Mouse (Mus musculus) cerebellum, postnatal 36 days (tissue): ENCODE results near the gene Sgsh.
A peak's percentile ranks its signal among the peaks of the same experiment; 100 is the strongest.

Experiments used
- DNase-seq, 2 experiments: peaks; one replicate each; pipeline ENCODE4 v3.0.0; 2021 to 2022; ENCODE audit warnings: mixed read lengths in 2 of 2

Sgsh gene

DNA sequence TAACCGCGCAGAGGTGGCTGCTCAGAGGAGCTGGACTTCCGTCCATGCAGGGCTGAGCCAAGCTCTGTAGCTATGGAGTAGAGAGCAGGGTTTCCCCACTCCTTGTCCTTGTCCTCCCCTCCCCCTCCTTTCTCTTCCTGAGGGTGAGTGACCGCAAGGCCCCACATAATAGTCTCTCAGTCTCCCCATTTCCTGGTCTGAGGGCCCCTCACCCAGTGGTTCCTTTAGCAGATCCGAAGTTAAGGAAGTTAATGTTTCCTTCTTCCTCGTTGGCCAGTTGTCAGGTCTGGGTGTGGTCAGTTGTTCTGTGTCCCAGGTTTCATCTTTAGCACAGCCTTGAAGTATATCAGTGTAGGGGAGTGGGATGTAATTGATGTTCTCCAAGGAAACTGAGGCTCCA is 20.1 kb upstream of the Sgsh start:
- no peak for DNase-seq

- DNase-seq = peak; percentile 76 to 77
Measured at GRCm38 (mm10) chr11:119363534-119364145, 8.3 kb upstream of the Sgsh start.

GRCm38 (mm10) chr11:119362769-119363533 is 7.6 kb upstream of the Sgsh start:
- DNase-seq = no peak

DNA sequence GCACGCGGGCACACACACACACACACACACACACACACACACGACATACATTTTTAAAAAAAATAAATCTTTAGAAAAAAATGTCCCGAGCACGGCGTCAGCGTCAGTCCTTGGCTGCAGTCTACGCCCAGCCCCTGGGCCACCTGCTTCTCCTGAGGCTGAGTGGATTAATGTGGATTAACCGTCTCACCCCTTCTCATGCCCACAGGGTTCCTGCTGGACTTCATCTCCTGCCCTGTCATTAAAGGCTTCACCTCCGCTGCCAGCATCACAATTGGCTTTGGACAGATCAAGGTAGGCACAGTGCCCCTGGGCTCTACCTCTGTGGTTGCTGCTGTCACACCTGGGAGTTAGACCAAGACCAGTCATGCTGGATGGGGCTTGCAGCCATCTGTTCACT is 3.8 kb upstream of the Sgsh start:
- DNase-seq = no peak

DNA sequence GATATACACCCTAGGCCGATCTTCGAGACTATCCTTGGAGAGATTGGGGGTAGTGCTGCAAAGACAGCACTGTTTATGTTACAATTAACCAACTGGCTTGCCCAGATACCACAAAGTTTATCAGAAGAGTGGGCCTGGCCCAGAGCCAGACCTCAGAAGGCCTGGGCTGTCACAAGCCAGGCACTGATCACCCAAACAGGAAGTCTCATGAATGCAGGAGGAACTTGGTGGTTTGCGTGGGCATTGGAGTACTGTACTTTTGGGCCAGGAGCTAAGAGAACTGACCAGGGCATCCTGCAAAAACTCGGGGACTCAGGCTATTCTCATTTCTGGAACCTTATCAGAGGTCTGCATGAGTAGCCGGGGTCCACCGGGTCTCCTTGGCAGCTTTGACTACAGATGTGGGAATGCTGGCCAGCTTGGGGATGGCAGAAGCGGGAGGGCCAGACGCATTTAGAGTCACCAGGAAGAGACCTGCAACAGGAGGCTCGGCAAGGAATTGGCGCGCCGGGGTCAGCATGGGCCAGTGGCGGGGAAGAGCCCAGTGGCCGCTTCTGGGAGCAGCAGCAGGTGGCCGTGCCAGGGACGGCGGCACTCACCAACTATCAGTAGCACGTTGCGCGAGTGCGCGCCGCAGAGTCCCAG is 416 bp downstream of the Sgsh start:
- DNase-seq = peak; percentile 22 to 29

DNA sequence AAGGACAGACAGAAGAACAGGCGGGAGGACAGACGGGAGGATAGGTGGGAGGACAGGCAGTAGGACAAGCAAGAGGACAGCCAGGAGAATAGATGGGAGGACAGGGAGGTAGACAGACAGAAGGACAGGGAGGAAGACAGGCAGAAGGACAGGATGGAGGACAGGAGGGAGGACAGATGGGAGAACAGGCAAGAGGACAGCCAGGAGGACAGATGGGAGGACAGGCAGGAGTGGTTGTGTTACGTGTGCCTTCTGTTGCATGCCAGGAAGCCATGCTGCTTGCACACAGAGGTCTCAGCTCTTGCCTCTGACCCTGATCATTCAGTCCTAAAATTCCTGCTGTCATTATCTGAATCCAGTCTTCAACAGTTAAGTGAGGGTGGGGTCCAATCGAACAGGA is 1.4 kb downstream of the Sgsh start:
- peak; percentile 19 to 23 for DNase-seq

- no peak for DNase-seq
Measured at GRCm38 (mm10) chr11:119352113-119352512, 3.2 kb downstream of the Sgsh start.

GRCm38 (mm10) chr11:119347125-119347524 is 8.2 kb downstream of the Sgsh start:
- DNase-seq = no peak

DNA sequence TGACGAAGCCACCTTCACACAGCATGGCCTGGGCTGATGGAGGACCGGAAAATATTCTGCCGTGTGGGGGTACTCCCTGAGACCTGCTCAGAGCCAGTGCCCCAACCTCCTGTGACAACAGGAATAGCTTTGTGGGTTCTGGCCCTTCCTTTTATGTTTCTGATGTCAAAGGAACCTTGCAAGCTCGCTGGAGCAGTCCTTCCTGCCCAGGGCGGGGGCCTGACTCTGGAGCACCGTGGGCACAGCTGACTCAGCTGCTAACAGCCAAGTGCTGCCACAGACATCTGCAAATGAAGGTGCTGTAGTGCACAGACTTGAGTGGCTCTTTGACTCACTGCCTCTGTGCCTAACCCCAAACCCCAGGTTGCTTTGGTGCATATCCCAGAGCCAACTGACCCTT is 10.5 kb downstream of the Sgsh start:
- DNase-seq = no peak

DNA sequence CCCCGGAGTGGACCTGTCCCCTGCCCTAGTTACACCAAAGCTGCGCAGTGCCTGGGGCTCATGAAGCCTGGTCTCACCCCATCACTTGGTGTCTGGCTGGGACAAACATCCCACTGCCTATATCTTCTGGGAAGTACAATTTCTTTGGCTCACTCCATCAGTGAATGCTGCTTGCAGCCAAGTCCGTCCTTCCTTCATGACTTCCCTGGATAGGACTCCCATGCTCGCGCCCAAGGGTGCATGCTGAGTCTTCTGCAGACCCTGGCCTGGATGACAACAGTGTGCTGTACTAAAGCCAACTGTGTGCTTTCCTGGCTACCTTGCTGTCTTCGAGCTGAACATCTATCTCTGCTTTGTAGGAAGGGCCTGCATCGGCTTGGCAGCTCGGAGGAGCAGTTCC is 11.2 kb downstream of the Sgsh start:
- no peak for DNase-seq

GRCm38 (mm10) chr11:119339637-119340036 is 15.7 kb downstream of the Sgsh start:
- peak; percentile 74 to 80 for DNase-seq

DNA sequence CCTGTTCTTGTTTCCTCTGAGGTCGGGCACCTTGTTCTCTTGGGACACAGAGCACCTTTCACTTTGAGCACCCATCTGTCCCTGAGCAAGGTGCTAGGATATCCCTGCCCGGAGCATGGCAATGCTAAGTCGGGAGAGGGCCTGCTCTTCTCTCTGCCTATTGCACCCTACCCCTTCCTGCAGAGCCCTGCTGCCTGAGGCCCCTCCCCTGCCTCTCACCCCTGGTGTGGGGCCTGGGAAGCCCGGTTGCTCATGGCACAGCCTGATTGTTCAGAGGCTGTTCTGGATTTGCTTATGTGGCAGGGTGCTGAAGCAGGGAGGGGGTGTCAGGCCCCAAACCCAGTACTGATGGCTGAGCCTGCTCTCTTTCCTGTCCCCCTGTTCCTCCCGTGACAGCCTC is 16.2 kb downstream of the Sgsh start:
- no peak for DNase-seq

DNA sequence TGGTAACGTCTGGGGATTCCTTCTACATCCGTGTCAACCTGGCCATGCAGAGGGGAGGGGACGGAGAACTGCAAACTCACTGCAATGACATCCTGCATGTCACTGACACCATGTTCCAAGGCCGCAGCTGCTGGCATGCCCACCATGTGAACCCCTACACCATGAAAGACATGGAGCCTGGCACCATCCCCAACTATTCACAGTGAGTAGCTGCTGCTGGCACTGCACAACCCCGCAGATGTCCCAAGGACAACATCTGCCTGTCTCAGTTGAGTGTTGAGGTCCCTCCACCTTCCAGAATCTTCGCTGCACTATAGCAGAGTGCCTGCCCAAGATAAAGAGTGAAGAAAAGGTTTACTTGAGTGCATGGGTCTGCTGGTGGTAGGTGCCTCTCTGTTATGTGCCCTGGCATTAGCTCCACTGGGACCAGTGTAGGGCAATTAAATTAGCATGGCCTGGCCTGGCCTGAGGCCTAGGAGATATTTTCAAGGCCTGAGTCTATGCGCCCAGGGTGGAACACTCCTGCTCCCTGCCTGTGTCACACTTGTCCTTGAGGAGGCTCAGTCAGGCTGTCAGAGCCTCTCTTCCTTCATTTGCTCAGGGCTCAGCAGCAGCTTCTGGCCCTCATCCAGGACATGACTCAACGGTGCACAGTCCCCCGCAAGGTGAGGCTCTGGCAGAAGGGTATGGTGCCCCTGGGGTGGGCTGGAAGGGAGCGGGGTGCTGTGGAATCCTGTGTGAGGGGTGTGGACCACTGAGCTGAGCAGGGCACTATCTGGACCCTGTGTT is 16.9 kb downstream of the Sgsh start:
- no peak for DNase-seq

DNA sequence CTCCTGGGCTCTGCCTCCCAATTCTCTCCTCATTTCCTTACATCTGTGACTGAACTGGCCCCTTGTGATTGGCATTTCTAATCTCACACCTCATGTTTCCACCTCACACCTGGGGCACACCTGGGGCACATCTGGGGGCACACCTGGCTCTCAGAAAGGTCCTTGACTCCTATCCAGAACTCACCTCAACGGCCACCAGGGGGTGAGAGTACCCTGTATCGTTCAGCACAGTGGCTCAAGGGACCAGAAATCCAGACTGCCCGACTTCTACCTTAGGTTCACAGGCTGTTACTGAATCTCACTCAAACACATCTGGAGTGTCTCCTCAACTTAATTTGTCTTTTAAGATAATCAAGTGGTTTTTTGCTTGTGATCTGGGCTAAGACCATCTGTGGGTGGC is 23.4 kb downstream of the Sgsh start:
- DNase-seq = no peak

GRCm38 (mm10) chr11:119330592-119330991 is 24.7 kb downstream of the Sgsh start:
- DNase-seq = no peak

- DNase-seq = no peak
Measured at GRCm38 (mm10) chr11:119325068-119325467, 30.3 kb downstream of the Sgsh start.

GRCm38 (mm10) chr11:119322521-119322920 is 32.8 kb downstream of the Sgsh start:
- peak; percentile 26 to 35 for DNase-seq

DNA sequence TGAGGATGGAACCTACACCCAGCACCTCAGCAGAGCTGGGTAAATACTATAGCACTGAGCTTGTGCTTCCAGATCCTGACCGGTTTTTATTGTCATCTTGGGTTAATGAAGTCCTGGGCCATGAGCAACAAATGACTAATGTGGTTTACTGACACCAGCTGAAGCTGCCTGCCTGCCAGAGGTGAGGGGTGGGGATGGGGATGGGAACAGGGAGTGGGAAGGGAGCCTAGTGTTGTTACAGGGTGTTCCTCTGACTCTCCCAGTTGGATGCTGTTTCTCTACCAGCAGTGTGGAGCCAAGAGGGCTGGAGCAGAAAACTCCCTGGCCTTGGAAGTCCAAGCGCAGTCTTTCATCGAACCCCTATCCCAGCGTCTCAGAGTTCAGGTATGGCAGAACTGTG is 38.6 kb downstream of the Sgsh start:
- DNase-seq = no peak

GRCm38 (mm10) chr11:119314252-119314936 is 40.9 kb downstream of the Sgsh start:
- no peak for DNase-seq

DNA sequence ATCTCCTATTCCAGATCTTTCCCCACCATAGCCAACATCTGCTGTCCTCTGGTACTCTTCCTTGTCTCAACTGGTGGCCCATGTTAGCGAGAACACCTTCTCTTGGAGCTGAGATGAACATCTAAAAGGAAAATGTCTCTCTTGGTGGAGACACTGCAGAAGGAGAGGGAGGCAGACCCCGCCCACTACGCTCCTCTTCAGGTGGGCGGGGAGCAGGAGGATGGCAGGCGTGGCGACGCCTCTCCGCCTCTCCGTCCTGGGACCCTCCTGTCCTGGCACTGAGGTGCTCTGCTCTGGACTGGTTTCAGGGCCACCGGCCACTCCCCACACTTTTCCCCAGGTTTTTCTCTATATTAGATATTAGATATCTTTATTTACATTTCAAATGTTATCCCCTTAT is 44.7 kb downstream of the Sgsh start:
- no peak for DNase-seq

DNA sequence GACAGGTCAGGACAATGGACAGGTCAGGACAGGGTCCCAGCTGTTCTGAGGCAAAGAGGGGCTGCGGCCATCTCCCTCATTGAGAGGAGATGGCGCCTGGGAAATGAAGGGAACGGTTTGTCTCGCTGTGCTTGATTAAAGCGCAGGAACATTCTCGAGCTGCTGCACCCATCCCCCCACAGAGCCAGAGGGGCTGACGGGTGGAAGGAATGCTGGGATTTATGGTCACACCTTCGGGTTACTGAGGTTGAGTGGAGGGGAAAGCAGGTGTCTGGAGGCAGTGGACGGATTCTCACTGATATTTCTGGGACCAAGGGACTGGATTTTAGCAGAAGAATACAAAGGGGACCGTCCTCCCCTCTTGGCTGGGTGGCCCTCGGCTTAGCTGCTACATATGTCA is 47.4 kb downstream of the Sgsh start:
- no peak for DNase-seq

DNA sequence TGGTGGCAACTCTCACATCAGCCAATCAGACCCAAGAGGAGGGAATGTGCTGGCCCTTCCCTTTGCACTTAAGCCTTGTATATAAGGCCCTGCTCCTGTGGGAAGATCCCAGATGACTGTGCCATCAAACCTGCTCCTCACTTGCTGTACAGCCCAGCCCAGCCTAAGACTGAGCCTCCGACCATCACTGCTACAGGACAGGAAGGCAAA is 47.8 kb downstream of the Sgsh start, which contains the start of gene Card14:
Gene Card14 (plus strand): TSS at position 111 of the 210 bp plus-strand sequence.
- no peak for DNase-seq
